Mouse (Mus musculus) neural tube, embryonic 13.5 days (tissue): ENCODE data around the gene Zfp827. TPM values are rescaled to one million over a fixed set of nuclear protein-coding genes. Genes with fewer than 3 reads are reported as not detected.

ENCODE experiments used
- ATAC-seq: fragments of 200-750 bp; cut with Nextera tagmentation; 2 replicates; pipeline ENCODE4 v1.8.0; 2017; ENCODE audit warnings: low read depth, mild to moderate bottlenecking, moderate TSS enrichment, moderate library complexity
- H3K27ac ChIP-seq: fragments of 300-500 bp; sonication (generic); replicated peaks from 2 replicates; pipeline ENCODE4 v1.5.1; 2015; ENCODE audit warnings: moderate library complexity, mild to moderate bottlenecking, inconsistent platforms
- H3K27me3 ChIP-seq: fragments of 300-500 bp; sonication (generic); 2 replicates; pipeline ENCODE4 v1.6.1; 2015; ENCODE audit warnings: mild to moderate bottlenecking, inconsistent platforms
- H3K36me3 ChIP-seq: fragments of 300-500 bp; sonication (generic); 2 replicates; pipeline ENCODE4 v1.6.1; 2015; ENCODE audit warnings: mild to moderate bottlenecking, inconsistent platforms
- H3K4me1 ChIP-seq: fragments of 300-500 bp; sonication (generic); replicated peaks from 2 replicates; pipeline ENCODE4 v1.6.1; 2015; ENCODE audit warnings: inconsistent platforms
- H3K4me2 ChIP-seq: fragments of 300-500 bp; sonication (generic); 2 replicates; pipeline ENCODE4 v1.6.1; 2015; ENCODE audit warnings: inconsistent platforms, mild to moderate bottlenecking, moderate library complexity
- H3K4me3 ChIP-seq: fragments of 300-500 bp; sonication (generic); 2 replicates; pipeline ENCODE4 v1.5.1; 2015; ENCODE audit warnings: mild to moderate bottlenecking, inconsistent platforms
- H3K9ac ChIP-seq: fragments of 300-500 bp; sonication (generic); 2 replicates; pipeline ENCODE4 v1.6.1; 2015; ENCODE audit warnings: moderate library complexity, mild to moderate bottlenecking, inconsistent platforms
- H3K9me3 ChIP-seq: fragments of 300-500 bp; sonication (generic); 2 replicates; pipeline ENCODE4 v1.6.1; 2016; ENCODE audit warnings: inconsistent platforms
- WGBS: fragments of 180-500 bp; shearing (Covaris S2); methylation state at CpG from one replicate; pipeline ENCODE4 v1.1.7; 2015; 5-methylcytosine and 5-hydroxymethylcytosine counted together
- polyA plus RNA-seq: library from polyadenylated mRNA; unstranded; fragments of >200 nt; fragmentation: Nextera tagmentation; extraction: Ambion mirVana; gene quantifications from 2 replicates; pipeline ENCODE4 v1.2.1, GENCODE M21; 2015

Gene Zfp827
- polyA plus RNA-seq, 1 experiment from 2014 or later, result 11.0 TPM

DNA sequence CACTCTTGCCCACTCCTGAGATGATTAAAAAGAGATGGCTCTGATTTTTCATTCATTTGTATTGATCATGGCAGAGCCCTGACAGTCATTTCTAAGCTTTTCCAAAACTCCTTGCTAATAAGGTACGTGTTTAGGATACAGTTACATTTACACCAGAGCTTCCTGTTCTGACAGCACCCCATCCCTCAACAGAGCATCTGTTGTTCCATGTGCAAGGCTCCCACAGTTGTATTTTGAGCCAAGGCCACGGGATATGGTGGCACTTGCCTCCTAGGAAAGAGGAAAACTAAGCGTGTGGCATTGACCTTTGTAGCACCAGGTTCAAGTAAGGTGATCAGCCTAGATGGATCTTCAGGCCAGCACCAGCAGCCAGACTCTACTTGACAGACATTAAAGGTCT is 137.0 kb downstream of the Zfp827 start:
- Histone ChIP-seq H3K4me3 (no peak overlapping the region), H3K4me2 (no peak overlapping the region), H3K9me3 (no peaks in the 10 kb centered on the region), H3K9ac (no peak overlapping the region), H3K36me3 (peaks cover 7% of the 10 kb centered on the region; the same call in 1 of the 2 replicates), H3K27me3 (no peaks in the 10 kb centered on the region), H3K27ac (no peak overlapping the region), H3K4me1 (peaks cover 29% of the 10 kb centered on the region)
- WGBS, result 86% methylated on average over 3 of the region's 3 CpGs
- ATAC-seq, result no peak

DNA sequence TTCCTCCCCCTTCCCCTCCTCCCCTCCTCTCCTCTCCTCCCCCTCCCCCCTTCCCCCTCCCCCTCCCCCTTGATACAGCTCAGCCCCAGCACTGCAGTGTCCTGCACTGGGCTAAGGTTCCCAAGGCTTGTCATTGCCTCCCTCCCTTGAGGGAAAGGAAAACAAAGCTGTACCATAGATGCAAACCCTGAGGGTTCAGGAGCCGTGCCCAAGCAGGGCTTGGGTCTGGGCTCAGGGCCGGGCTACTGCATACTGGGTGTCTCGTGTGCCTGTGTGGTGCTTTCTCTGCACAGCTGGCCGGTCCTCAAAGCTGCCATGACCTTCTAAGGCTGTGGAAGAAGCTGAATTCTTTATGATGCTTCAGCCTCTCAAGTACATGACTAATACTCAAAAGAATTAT is 145.4 kb downstream of the Zfp827 start:
- H3K4me3 ChIP-seq, result no peak overlapping the region
- H3K27me3 ChIP-seq, result no peaks in the 10 kb centered on the region
- peaks cover 21% of the 10 kb centered on the region for H3K4me1 ChIP-seq
- peaks cover 24% of the 10 kb centered on the region for H3K36me3 ChIP-seq
- no peaks in the 10 kb centered on the region for H3K9me3 ChIP-seq
- WGBS, result 53% methylated on average over 4 of the region's 4 CpGs
- H3K27ac ChIP-seq, result no peak overlapping the region
- no peak overlapping the region for H3K9ac ChIP-seq
- H3K4me2 ChIP-seq, result no peak overlapping the region
- ATAC-seq, result peak; percentile 52; the same call in 1 of the 2 replicates

DNA sequence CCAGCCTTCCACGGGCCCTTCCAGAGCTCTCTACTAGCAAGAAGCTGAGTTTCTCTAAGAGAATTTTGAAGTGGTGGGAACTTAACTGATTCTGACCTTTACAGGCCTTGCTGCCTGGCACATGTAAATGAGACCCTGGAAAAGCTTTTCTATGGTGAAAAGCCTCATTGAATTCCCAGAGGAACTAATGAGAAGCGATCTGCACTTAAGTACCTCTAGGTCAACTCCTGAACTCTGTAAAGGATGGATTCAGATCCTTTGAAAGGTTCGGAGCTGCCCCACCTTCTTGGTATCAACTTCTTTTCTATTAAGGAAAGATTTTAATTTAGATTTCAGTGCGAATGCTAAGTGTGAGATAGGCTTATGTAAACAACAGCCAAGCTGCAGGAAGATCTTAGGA is 147.8 kb downstream of the Zfp827 start:
- Histone ChIP-seq H3K27ac (no peak overlapping the region), H3K4me1 (peaks cover 21% of the 10 kb centered on the region), H3K27me3 (no peaks in the 10 kb centered on the region), H3K9me3 (no peaks in the 10 kb centered on the region), H3K4me2 (no peak overlapping the region), H3K9ac (no peak overlapping the region), H3K36me3 (peaks cover 48% of the 10 kb centered on the region), H3K4me3 (no peak overlapping the region)
- ATAC-seq, result no peak
- WGBS, result 70% methylated on average over 4 of the region's 4 CpGs

DNA sequence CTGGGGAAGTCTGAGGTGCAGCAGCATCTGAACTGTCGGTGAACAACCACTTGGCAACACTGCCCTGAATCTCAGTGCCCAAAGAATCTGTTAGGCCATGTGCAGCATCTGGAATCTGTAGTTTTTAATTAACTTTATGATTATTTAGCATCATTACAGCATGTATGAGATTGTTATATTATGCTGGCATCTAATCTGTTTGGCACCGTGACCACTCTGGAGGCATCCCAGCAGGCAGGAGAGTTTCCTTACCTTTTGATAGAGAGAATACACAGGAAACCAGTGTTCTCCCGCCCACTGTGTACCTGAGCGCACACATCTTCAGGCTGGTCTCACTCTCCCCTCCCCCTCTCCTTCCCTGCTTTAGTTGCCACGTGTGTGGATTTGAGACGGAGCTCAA is 151.4 kb downstream of the Zfp827 start:
- Histone ChIP-seq H3K36me3 (peaks cover 85% of the 10 kb centered on the region), H3K27ac (no peak overlapping the region), H3K9me3 (no peaks in the 10 kb centered on the region), H3K4me3 (no peak overlapping the region), H3K9ac (no peak overlapping the region), H3K4me1 (no peaks in the 10 kb centered on the region), H3K4me2 (no peak overlapping the region), H3K27me3 (no peaks in the 10 kb centered on the region)
- ATAC-seq, result peak; percentile 54; the same call in 1 of the 2 replicates
- 81% methylated on average over 6 of the region's 6 CpGs for WGBS

DNA sequence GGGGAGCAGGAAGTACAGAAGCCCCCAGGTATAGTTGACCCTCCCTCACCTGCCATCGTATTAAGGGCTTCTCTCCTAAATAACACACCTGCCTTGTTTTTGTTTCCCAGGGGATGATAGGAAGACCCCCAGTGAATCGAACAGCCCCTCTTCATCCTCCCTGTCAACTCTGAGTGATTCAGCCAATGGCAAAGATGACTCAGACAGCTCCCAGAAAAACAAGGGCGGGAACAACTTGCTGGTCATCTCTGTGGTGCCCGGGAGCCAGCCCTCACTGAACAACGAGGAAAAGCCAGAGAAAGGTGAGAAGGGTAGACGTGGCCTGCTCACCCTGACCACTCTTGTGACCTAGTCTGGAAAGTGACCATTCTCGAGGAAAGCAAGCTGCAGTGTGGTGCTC is 157.3 kb downstream of the Zfp827 start:
- Histone ChIP-seq H3K9me3 (no peaks in the 10 kb centered on the region), H3K4me1 (no peaks in the 10 kb centered on the region), H3K9ac (no peak overlapping the region), H3K27me3 (no peaks in the 10 kb centered on the region), H3K4me2 (no peak overlapping the region), H3K27ac (no peak overlapping the region), H3K4me3 (no peak overlapping the region), H3K36me3 (peaks cover 95% of the 10 kb centered on the region)
- no peak for ATAC-seq
- 86% methylated on average over 7 of the region's 7 CpGs for WGBS

DNA sequence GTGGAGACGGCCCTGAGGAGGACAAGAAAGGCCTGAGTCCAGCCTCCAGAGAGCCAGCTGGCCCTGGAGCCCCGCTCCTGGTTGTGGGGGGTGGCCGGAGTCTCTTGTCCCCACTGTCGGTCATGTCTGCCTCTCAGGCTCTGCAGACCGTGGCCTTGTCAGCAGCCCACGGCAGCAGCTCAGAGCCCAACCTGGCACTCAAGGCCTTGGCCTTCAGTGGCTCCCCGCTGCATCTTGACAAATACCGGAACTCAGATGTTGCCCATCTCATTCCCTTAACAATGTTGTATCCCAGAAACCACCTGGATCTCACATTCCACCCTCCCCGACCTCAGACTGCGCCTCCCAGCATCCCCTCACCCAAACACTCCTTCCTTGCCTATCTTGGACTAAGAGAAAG is 161.8 kb downstream of the Zfp827 start:
- H3K36me3 ChIP-seq, result peaks cover 74% of the 10 kb centered on the region
- ATAC-seq, result no peak

DNA sequence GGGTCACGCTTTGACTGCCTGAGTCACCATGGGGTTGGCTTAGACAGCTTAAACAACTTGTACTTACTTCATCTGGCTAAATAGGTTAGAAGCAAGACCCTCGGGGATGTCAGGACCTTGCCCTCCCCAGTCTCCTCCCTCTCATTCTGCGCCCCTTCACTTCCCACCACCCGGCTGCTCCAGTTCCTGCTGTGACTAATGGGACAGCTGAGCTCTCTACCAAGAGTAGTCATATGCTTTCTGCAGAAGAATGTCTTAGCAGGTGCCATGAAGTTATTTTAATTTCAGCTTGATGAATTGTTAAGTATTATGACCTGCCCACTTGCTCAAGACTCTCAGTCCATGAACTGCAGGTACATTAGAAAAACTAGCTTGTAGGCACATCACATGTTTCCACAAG is 168.2 kb downstream of the Zfp827 start:
- H3K4me1 ChIP-seq, result 0 out of 2 replicates have a peak, but pooled peaks cover 3% of the 10 kb centered on the region
- no peak overlapping the region for H3K27ac ChIP-seq
- ATAC-seq, result no peak
- peaks cover 14% of the 10 kb centered on the region for H3K36me3 ChIP-seq
- H3K4me3 ChIP-seq, result no peak overlapping the region
- H3K27me3 ChIP-seq, result no peaks in the 10 kb centered on the region
- no peaks in the 10 kb centered on the region for H3K9me3 ChIP-seq
- no peak overlapping the region for H3K9ac ChIP-seq
- 82% methylated on average over 4 of the region's 4 CpGs for WGBS
- H3K4me2 ChIP-seq, result no peak overlapping the region

More for the DNA sequence above, 161.8 kb downstream of the Zfp827 start:
- Histone ChIP-seq H3K4me2 (no peak overlapping the region), H3K27ac (no peak overlapping the region), H3K27me3 (no peaks in the 10 kb centered on the region), H3K4me3 (no peak overlapping the region), H3K9me3 (no peaks in the 10 kb centered on the region), H3K4me1 (no peaks in the 10 kb centered on the region), H3K9ac (no peak overlapping the region)
- WGBS, result 93% methylated on average over 10 of the region's 10 CpGs

DNA sequence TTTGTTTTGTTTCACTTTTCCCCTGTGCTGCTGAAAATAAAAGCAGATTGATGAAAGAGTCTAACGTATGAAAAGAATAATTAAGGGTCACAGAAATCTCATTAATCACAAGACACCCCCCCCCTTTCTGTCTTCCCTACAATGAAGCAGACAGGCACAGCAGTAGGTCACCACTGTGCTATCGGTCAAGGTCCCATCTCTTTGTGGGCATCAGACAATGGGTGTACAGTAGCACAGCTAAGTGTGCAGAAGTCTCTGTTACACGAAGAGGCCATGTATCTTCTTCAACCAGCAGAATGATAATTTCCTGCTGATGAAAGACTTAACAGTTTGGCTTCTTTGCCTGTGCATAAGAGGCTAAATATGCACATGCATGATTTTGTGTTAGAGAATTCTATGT is 170.4 kb downstream of the Zfp827 start:
- no peak overlapping the region for H3K4me2 ChIP-seq
- no peaks in the 10 kb centered on the region for H3K9me3 ChIP-seq
- no peak overlapping the region for H3K9ac ChIP-seq
- H3K4me1 ChIP-seq, result 0 out of 2 replicates have a peak, but pooled peaks cover 3% of the 10 kb centered on the region
- H3K4me3 ChIP-seq, result no peak overlapping the region
- WGBS, result 26% methylated on average over 3 of the region's 3 CpGs
- H3K27me3 ChIP-seq, result no peaks in the 10 kb centered on the region
- no peak overlapping the region for H3K27ac ChIP-seq
- no peak for ATAC-seq
- no peaks in the 10 kb centered on the region; the same call in 1 of the 2 replicates for H3K36me3 ChIP-seq

DNA sequence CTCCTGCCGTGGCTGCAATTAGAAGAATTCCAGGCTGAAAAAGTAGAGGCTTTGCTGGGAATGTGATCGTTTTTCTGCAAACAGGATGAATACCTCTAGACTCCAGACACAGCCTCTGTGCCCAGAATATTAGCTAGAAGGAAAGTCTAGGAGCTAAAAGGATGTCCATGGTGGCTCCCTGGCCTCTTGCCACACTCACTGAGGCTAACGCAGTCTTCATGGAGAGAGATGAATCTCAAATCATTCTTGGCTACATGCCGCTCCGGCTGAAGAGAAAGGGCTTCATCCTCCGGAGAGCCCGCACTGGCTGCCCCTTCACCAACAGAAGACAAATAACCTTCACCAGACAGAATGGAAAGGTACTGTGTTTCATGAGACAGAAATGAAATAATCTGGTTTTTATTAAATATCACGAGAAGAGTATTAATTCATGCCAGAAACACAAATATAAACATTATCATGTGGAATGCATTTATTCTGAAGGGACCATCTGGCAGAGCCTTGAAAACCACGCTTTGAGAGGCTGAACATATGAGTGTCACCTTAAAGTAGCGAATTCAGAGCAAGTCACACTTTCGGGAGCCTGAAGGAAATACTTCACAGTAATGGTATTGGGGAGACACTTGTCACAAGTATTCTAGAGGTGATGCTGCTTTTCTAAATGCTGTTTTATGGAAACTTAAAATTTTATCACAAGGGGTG is 173.4 kb downstream of the Zfp827 start:
- H3K9me3 ChIP-seq, result no peaks in the 10 kb centered on the region
- H3K27me3 ChIP-seq, result no peaks in the 10 kb centered on the region
- H3K4me3 ChIP-seq, result no peak overlapping the region
- WGBS, result 72% methylated on average over 11 of the region's 11 CpGs
- no peak for ATAC-seq
- H3K9ac ChIP-seq, result no peak overlapping the region
- H3K27ac ChIP-seq, result no peak overlapping the region
- H3K36me3 ChIP-seq, result no peaks in the 10 kb centered on the region; the same call in 1 of the 2 replicates
- no peak overlapping the region for H3K4me2 ChIP-seq
- 0 out of 2 replicates have a peak, but pooled peaks cover 3% of the 10 kb centered on the region for H3K4me1 ChIP-seq

DNA sequence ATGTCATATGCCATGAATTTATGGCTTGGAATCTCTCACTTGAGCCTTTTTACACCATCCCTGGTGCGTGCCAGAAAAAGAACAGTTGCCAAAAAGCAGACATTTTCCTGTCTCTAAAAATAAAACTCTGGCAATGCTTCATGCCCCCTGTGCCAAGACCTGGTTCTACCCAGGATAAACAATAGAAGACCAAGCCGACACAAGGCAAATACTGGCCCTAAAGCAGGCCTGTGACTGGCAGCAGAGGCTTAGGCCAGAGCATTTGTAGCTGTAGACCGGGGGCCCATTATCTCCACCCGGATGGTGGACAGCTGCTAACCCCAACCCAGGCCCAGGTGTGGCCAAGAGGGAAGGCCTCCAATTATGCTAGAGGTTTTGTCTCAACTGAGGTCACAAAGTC is 178.7 kb downstream of the Zfp827 start:
- no peaks in the 10 kb centered on the region for H3K27me3 ChIP-seq
- H3K9ac ChIP-seq, result no peak overlapping the region
- WGBS, result 74% methylated on average over 4 of the region's 4 CpGs
- no peak overlapping the region for H3K4me2 ChIP-seq
- H3K4me3 ChIP-seq, result no peak overlapping the region
- no peaks in the 10 kb centered on the region for H3K36me3 ChIP-seq
- H3K4me1 ChIP-seq, result peaks cover 28% of the 10 kb centered on the region
- H3K27ac ChIP-seq, result no peak overlapping the region
- H3K9me3 ChIP-seq, result no peaks in the 10 kb centered on the region
- ATAC-seq, result no peak

DNA sequence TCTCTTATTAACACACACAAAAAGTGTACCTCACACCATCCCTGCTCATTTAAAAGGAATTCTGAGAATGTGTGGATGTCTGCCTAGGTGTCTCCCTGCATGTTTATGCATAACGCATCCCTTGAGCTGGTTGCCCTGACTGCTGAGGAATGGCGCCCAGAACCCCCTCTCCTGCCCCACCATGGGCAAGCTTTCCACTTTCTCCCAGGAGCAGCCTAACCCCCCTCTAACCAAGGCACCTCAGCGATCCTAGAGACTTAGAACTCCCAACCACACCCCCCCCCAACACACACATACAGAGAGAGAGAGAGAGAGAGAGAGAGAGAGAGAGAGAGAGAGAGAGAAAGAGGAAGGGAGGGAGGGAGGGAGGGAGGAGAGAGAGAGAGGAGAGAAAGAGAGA is 179.9 kb downstream of the Zfp827 start:
- WGBS, result 56% methylated on average over 3 of the region's 3 CpGs
- Histone ChIP-seq H3K4me3 (no peak overlapping the region), H3K27ac (no peak overlapping the region), H3K4me2 (no peak overlapping the region), H3K9me3 (no peaks in the 10 kb centered on the region), H3K9ac (no peak overlapping the region), H3K36me3 (no peaks in the 10 kb centered on the region), H3K27me3 (no peaks in the 10 kb centered on the region), H3K4me1 (peaks cover 28% of the 10 kb centered on the region)
- ATAC-seq, result no peak

DNA sequence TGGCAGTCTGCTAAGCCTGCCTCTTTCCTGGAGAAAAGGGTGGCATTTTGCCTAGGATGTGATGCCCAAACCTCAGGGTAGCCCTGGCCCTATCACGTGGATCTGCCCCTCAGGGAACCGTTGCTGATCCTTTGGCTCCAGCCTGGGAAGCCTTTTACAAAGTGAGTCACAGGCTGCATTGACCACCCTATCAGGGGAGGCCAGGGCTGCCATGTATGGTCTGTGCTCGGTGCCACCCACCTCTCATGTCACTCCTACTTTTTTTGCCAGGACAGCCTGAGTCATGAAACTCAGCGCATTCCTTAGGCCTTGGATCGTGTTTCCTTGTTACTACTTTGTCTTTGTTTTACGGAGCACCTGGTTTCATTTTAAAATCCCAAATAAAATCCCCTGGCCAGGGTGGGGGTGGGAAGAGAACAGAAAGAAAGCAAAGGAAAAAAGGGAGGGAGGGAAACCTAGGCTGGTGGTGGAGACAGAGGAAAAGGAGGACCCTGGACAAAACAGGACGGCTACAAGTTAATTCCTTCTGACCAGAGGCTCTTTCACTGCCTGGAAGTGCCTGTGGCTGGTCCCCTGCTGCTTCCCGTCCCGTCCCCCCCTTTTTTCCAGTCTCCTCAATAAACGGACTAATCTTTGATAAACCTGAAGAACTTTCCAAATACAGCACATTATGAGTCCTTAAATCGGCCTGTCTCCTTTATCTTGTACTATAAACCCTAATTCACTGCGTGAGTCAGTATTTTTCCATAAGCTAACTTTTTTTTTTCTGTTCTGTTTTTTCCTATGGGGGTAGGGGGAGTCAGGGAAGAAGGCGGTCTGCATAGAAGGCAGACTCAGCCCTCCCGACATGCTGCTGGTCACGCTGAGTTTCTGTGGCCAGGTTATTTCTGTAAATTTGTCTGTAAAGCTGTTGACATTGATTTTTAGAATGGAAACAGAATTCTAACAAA is 180.7 kb downstream of the Zfp827 start:
- peak; percentile 57 for ATAC-seq
- peak overlapping the region; percentile 72; the same call in 1 of the 2 replicates for H3K9ac ChIP-seq
- H3K36me3 ChIP-seq, result no peaks in the 10 kb centered on the region
- H3K4me3 ChIP-seq, result peak overlapping the region; percentile 40; the same call in 1 of the 2 replicates
- H3K27me3 ChIP-seq, result no peaks in the 10 kb centered on the region
- H3K9me3 ChIP-seq, result no peaks in the 10 kb centered on the region
- peaks cover 28% of the 10 kb centered on the region for H3K4me1 ChIP-seq
- H3K27ac ChIP-seq, result peak overlapping the region; percentile 76
- WGBS, result 13% methylated on average over 15 of the region's 15 CpGs
- peak overlapping the region; percentile 65 for H3K4me2 ChIP-seq
